Mouse (Mus musculus) heart, adult 18-20 months (tissue): Measurements from ENCODE around the gene Mmp19. TPM values are rescaled to one million over a fixed set of nuclear protein-coding genes. Genes with fewer than 3 reads are reported as not detected.

Experiments
- DNase-seq, 2 experiments: peaks; one replicate each; pipeline ENCODE4 v3.0.0; 2021 to 2022; ENCODE audit warnings: mixed read lengths in 1 of 2
- long read RNA-seq, 2 experiments: library from polyadenylated mRNA; stranded (forward); transcript quantifications; one replicate each; pipeline ENCODE4 v2.0.0; 2021
- total RNA-seq, 2 experiments: library from RNA; stranded (reverse); gene quantifications; 2 replicates each; pipeline ENCODE4 v1.2.3; 2021

The Mmp19 gene
- total RNA-seq, result 1 to 10 TPM; 1.9 to 3.7 TPM
- long read RNA-seq, experiment 1, partial matches to known transcripts, result 0 of 2 reads
- long read RNA-seq, experiment 1, other reads (novel, unspliced or antisense), result 1 of 2 reads
- long read RNA-seq, experiment 2, partial matches to known transcripts, result 0 of 1 reads
- long read RNA-seq, experiment 2, other reads (novel, unspliced or antisense), result 1 of 1 reads

GRCm38 (mm10) chr10:128790398-128791124 is at the start of gene Mmp19:
Gene Mmp19, plus strand, starts transcription at chr10:128790910.
- peak; percentile 38 to 59 for DNase-seq

- peak in 1 of 2 experiments; percentile 19 for DNase-seq
Observed at GRCm38 (mm10) chr10:128742616-128743015, 48.1 kb upstream of the Mmp19 start.

GRCm38 (mm10) chr10:128743235-128743634 is 47.5 kb upstream of the Mmp19 start:
- peak in 1 of 2 experiments; percentile 14 for DNase-seq

GRCm38 (mm10) chr10:128743791-128744191 is 46.9 kb upstream of the Mmp19 start:
- peak; percentile 81 to 84 for DNase-seq

- DNase-seq, result no peak
Observed at GRCm38 (mm10) chr10:128744211-128744610, 46.5 kb upstream of the Mmp19 start.

- peak; percentile 27 to 58 for DNase-seq
Observed at GRCm38 (mm10) chr10:128744680-128745601, 45.8 kb upstream of the Mmp19 start, which contains the start of gene Dgka. Gene Dgka, minus strand, starts transcription at chr10:128744855.

- DNase-seq, result peak; percentile 28 to 66
Observed at GRCm38 (mm10) chr10:128745946-128746613, 44.6 kb upstream of the Mmp19 start.

GRCm38 (mm10) chr10:128746972-128747645 is 43.6 kb upstream of the Mmp19 start:
- DNase-seq, result no peak

GRCm38 (mm10) chr10:128747646-128748251 is 43.0 kb upstream of the Mmp19 start, which contains the start of gene Pym1:
Gene Pym1, plus strand, starts transcription at chr10:128747889.
- DNase-seq, result peak; percentile 87 to 93

GRCm38 (mm10) chr10:128748252-128748864 is 42.4 kb upstream of the Mmp19 start:
- DNase-seq, result peak; percentile 80 to 84

- no peak for DNase-seq
Observed at GRCm38 (mm10) chr10:128772895-128773294, 17.8 kb upstream of the Mmp19 start.

- no peak for DNase-seq
Observed at GRCm38 (mm10) chr10:128773685-128774084, 17.0 kb upstream of the Mmp19 start.

GRCm38 (mm10) chr10:128778441-128778840 is 12.3 kb upstream of the Mmp19 start:
- DNase-seq, result no peak

GRCm38 (mm10) chr10:128779011-128779795 is 11.5 kb upstream of the Mmp19 start:
- peak; percentile 92 to 95 for DNase-seq

GRCm38 (mm10) chr10:128780200-128780599 is 10.5 kb upstream of the Mmp19 start:
- no peak for DNase-seq

- no peak for DNase-seq
Observed at GRCm38 (mm10) chr10:128792041-128792440, 1.3 kb downstream of the Mmp19 start.

GRCm38 (mm10) chr10:128793258-128793657 is 2.5 kb downstream of the Mmp19 start:
- DNase-seq, result no peak

GRCm38 (mm10) chr10:128794391-128794790 is 3.7 kb downstream of the Mmp19 start:
- no peak for DNase-seq

- no peak for DNase-seq
Observed at GRCm38 (mm10) chr10:128795581-128795980, 4.9 kb downstream of the Mmp19 start.
